Mouse (Mus musculus): ENCODE measurements around the gene Zbed3. TPM values are rescaled to one million over a fixed set of nuclear protein-coding genes. Genes with fewer than 3 reads are reported as not detected.

Zbed3 gene
- total and polyA plus RNA-seq, 3 experiments: 14.6 to 21.0 (median 15.4) TPM

- Histone ChIP-seq H3K27me3 (ENCODE audit: control insufficient read depth, insufficient read depth, low read length) (no peaks in the 10 kb centered on the region), H3K36me3 (ENCODE audit: control insufficient read depth, insufficient read depth, low read length) (no peaks in the 10 kb centered on the region), H3K9ac (ENCODE audit: low read depth, low read length) (no peak overlapping the region), H3K27ac (no peak overlapping the region), H3K4me1 (ENCODE audit: control insufficient read depth, insufficient read depth, low read length) (no peaks in the 10 kb centered on the region), H3K4me3 (no peak overlapping the region), H3K79me2 (replicated peaks; ENCODE audit: control insufficient read depth, insufficient read depth, low read length) (peaks cover 2% of the 10 kb centered on the region; the same call in 1 of the 2 replicates)
- WGBS: 65% methylated on average over 4 of the region's 4 CpGs
- DNase-seq: no peak
- intact Hi-C loops (cut with DNase I): no loop called here
- TF ChIP-seq POLR2A (IDR thresholded peaks at IDR 0.05; ENCODE audit: insufficient read depth, low read depth, low read length): no peak
- TF ChIP-seq EP300 (IDR thresholded peaks at IDR 0.05; ENCODE audit: insufficient read depth, low read depth, low read length): no peak
- no peak for TF ChIP-seq CTCF (IDR thresholded peaks at IDR 0.05)
Measured at GRCm38 (mm10) chr13:95320451-95320850, 3.0 kb upstream of the Zbed3 start.

GRCm38 (mm10) chr13:95323950-95324625, 676 bp downstream of the Zbed3 start:
- peak overlapping the region; percentile 91 for H3K27ac ChIP-seq
- 25% methylated on average over 15 of the region's 15 CpGs for WGBS
- peak; percentile 45 to 67 for DNase-seq

DNA sequence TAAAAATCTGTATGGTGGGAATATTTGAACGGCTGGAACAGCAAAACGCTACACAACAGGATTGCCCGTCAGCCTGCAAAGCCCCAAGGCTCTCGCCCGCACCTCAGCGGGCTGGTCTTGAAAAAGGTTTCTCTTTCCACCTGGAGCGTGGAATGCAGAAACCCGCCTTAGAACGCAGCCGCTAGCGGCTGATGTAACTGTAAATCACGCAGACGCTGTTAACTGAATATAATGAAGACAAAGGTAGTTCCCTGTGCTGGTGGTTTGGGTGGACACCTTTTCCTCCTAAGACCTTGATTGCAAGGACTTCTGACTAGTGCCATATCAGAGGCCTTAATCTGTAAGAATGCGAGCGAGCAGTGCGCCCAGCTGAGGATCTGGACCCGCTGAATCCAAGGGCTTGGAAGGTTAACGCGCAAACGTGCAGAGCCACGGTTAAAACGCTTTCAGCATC, 1.2 kb downstream of the Zbed3 start:
- TF ChIP-seq CTCF (IDR thresholded peaks at IDR 0.05): no peak
- no peak for TF ChIP-seq EP300 (IDR thresholded peaks at IDR 0.05; ENCODE audit: insufficient read depth, low read depth, low read length)
- TF ChIP-seq POLR2A (IDR thresholded peaks at IDR 0.05; ENCODE audit: insufficient read depth, low read depth, low read length): no peak
- peaks cover 4% of the 10 kb centered on the region for H3K4me1 ChIP-seq (ENCODE audit: control insufficient read depth, insufficient read depth, low read length)
- no peaks in the 10 kb centered on the region for H3K36me3 ChIP-seq (ENCODE audit: control insufficient read depth, insufficient read depth, low read length)
- no peak for DNase-seq
- H3K9ac ChIP-seq (ENCODE audit: low read depth, low read length): peak overlapping the region; percentile 85
- intact Hi-C loops (cut with DNase I): no loop called here
- peak overlapping the region; percentile 89 for H3K4me3 ChIP-seq
- H3K27ac ChIP-seq: peak overlapping the region; percentile 91
- WGBS: under 1% methylated on average over 22 of the region's 22 CpGs
- H3K27me3 ChIP-seq (ENCODE audit: control insufficient read depth, insufficient read depth, low read length): no peaks in the 10 kb centered on the region
- peaks cover 3% of the 10 kb centered on the region for H3K79me2 ChIP-seq (replicated peaks; ENCODE audit: control insufficient read depth, insufficient read depth, low read length)

More at GRCm38 (mm10) chr13:95323950-95324625, 676 bp downstream of the Zbed3 start:
- no peaks in the 10 kb centered on the region for H3K27me3 ChIP-seq (ENCODE audit: control insufficient read depth, insufficient read depth, low read length)
- no peak overlapping the region for H3K9ac ChIP-seq (ENCODE audit: low read depth, low read length)
- H3K79me2 ChIP-seq (replicated peaks; ENCODE audit: control insufficient read depth, insufficient read depth, low read length): peaks cover 3% of the 10 kb centered on the region
- peaks cover 4% of the 10 kb centered on the region for H3K4me1 ChIP-seq (ENCODE audit: control insufficient read depth, insufficient read depth, low read length)
- no peaks in the 10 kb centered on the region for H3K36me3 ChIP-seq (ENCODE audit: control insufficient read depth, insufficient read depth, low read length)
- intact Hi-C loops (cut with DNase I): no loop called here
- TF ChIP-seq POLR2A (IDR thresholded peaks at IDR 0.05; ENCODE audit: insufficient read depth, low read depth, low read length) (no peak), CTCF (IDR thresholded peaks at IDR 0.05) (peak; percentile 79), EP300 (IDR thresholded peaks at IDR 0.05; ENCODE audit: insufficient read depth, low read depth, low read length) (no peak)
- H3K4me3 ChIP-seq: peak overlapping the region; percentile 89

- Histone ChIP-seq H3K79me2 (replicated peaks; ENCODE audit: control insufficient read depth, insufficient read depth, low read length) (peaks cover 3% of the 10 kb centered on the region), H3K36me3 (ENCODE audit: control insufficient read depth, insufficient read depth, low read length) (no peaks in the 10 kb centered on the region), H3K4me1 (ENCODE audit: control insufficient read depth, insufficient read depth, low read length) (peaks cover 4% of the 10 kb centered on the region), H3K9ac (ENCODE audit: low read depth, low read length) (peak overlapping the region; percentile 85), H3K27me3 (ENCODE audit: control insufficient read depth, insufficient read depth, low read length) (no peaks in the 10 kb centered on the region), H3K27ac (peak overlapping the region; percentile 91), H3K4me3 (peak overlapping the region; percentile 89)
- peak; percentile 79 to 81 for DNase-seq
- TF ChIP-seq POLR2A (IDR thresholded peaks at IDR 0.05; ENCODE audit: insufficient read depth, low read depth, low read length): peak; percentile 56
- TF ChIP-seq CTCF (IDR thresholded peaks at IDR 0.05): no peak
- under 1% methylated on average over 63 of the region's 63 CpGs for WGBS
- intact Hi-C loops (cut with DNase I): no loop called here
Measured at GRCm38 (mm10) chr13:95325080-95325906, 1.9 kb downstream of the Zbed3 start.

- 17% methylated on average over 5 of the region's 5 CpGs for WGBS
- TF ChIP-seq EP300 (IDR thresholded peaks at IDR 0.05; ENCODE audit: insufficient read depth, low read depth, low read length): no peak
- TF ChIP-seq POLR2A (IDR thresholded peaks at IDR 0.05; ENCODE audit: insufficient read depth, low read depth, low read length): no peak
- TF ChIP-seq CTCF (IDR thresholded peaks at IDR 0.05): no peak
- peak overlapping the region; percentile 85; the same call in 1 of the 2 replicates for H3K9ac ChIP-seq (ENCODE audit: low read depth, low read length)
- peak overlapping the region; percentile 91; the same call in 1 of the 2 replicates for H3K27ac ChIP-seq
- H3K36me3 ChIP-seq (ENCODE audit: control insufficient read depth, insufficient read depth, low read length): no peaks in the 10 kb centered on the region
- H3K79me2 ChIP-seq (replicated peaks; ENCODE audit: control insufficient read depth, insufficient read depth, low read length): peaks cover 3% of the 10 kb centered on the region
- intact Hi-C loops (cut with DNase I): no loop called here
- peak overlapping the region; percentile 89 for H3K4me3 ChIP-seq
- H3K27me3 ChIP-seq (ENCODE audit: control insufficient read depth, insufficient read depth, low read length): no peaks in the 10 kb centered on the region
- DNase-seq: no peak
- H3K4me1 ChIP-seq (ENCODE audit: control insufficient read depth, insufficient read depth, low read length): peaks cover 4% of the 10 kb centered on the region
Measured at GRCm38 (mm10) chr13:95325907-95326550, 2.6 kb downstream of the Zbed3 start.

Measured in heart, adult 2 months (tissue).